In genomic region chr17:5997380-5998234, GRCm38 (mm10) we compare ENCODE assay signal across 9 mouse cellular contexts. TPM values are rescaled to one million over a fixed set of nuclear protein-coding genes. Genes with fewer than 3 reads are reported as not detected.
DNase-seq lines count a peak whose midpoint lies in the region; ATAC-seq and TF ChIP-seq lines count a peak whose summit lies in the region.
"Had no signal": no experiment of that assay in that cellular context is flagged by ENCODE, and none has a peak within 500 bp of the region (broad histone marks: within the 10 kb centered on the region; RNA-seq: fewer than 3 reads in every experiment).

No protein-coding gene starts in this region.

- H3K9me3 ChIP-seq in lung, postnatal 0 days (ENCODE audit: low read length): no peaks in the 10 kb centered on the region
- no peaks in the 10 kb centered on the region for H3K9me3 ChIP-seq in neural tube, embryonic 15.5 days (replicated peaks)

- TF ChIP-seq EP300 in lung, postnatal 0 days (IDR thresholded peaks at IDR 0.05): no peak

- ATAC-seq in lung, postnatal 0 days: peak; percentile 35
- ATAC-seq in neural tube, embryonic 15.5 days (ENCODE audit: low FRiP score): no peak

- H3K27ac ChIP-seq in kidney, adult 2 months (ENCODE audit: insufficient read depth, low read depth, low read length): no peak overlapping the region
- no peak overlapping the region for H3K27ac ChIP-seq in lung, postnatal 0 days (ENCODE audit: low read length)
- H3K27ac ChIP-seq in neural tube, embryonic 15.5 days (replicated peaks): no peak overlapping the region

- H3K36me3 ChIP-seq in kidney, adult 2 months (ENCODE audit: control insufficient read depth, insufficient read depth, low read length): no peaks in the 10 kb centered on the region
- H3K36me3 ChIP-seq in lung, postnatal 0 days (ENCODE audit: insufficient read depth, low read length): no peaks in the 10 kb centered on the region
- no peaks in the 10 kb centered on the region for H3K36me3 ChIP-seq in neural tube, embryonic 15.5 days

- H3K9ac ChIP-seq in lung, postnatal 0 days (replicated peaks; ENCODE audit: low read depth): no peak overlapping the region
- no peak overlapping the region for H3K9ac ChIP-seq in neural tube, embryonic 15.5 days (replicated peaks)

- peak; percentile 70 for DNase-seq in kidney, adult 2 months
- DNase-seq in kidney, postnatal 10 days: no peak
- peak; percentile 80 for DNase-seq in adrenal gland, postnatal 14 days
- DNase-seq in heart, adult 11 months: peak; percentile 99
- DNase-seq in lung, postnatal 0 days (ENCODE audit: low spot score): peak; percentile 29
- no peak for DNase-seq in right cerebral cortex, postnatal 36 days (ENCODE audit: low spot score in 2 of 2)
- DNase-seq in embryo, embryonic 11 days: no peak
- DNase-seq: layer of hippocampus, postnatal 36 days had no signal

- 39% methylated on average over 16 of the region's 16 CpGs for WGBS in kidney, adult 2 months
- 50% methylated on average over 16 of the region's 16 CpGs for WGBS in lung, postnatal 0 days
- WGBS in neural tube, embryonic 15.5 days: 80% methylated on average over 16 of the region's 16 CpGs

- H3K4me2 ChIP-seq in lung, postnatal 0 days (replicated peaks; ENCODE audit: low read depth, low read length): no peak overlapping the region
- no peak overlapping the region for H3K4me2 ChIP-seq in neural tube, embryonic 15.5 days

- no peak for TF ChIP-seq CTCF in kidney, adult 2 months (conservative IDR thresholded peaks at IDR 0.05; ENCODE audit: insufficient read depth, insufficient read length, low read depth, low read length)
- TF ChIP-seq CTCF in lung, postnatal 0 days (IDR thresholded peaks at IDR 0.05): no peak

- peaks cover 6% of the 10 kb centered on the region; the same call in 1 of the 2 replicates for H3K4me1 ChIP-seq in kidney, adult 2 months (ENCODE audit: control insufficient read depth, insufficient read depth, low read length)
- no peaks in the 10 kb centered on the region; the same call in 1 of the 2 replicates for H3K4me1 ChIP-seq in lung, postnatal 0 days (ENCODE audit: insufficient read depth, low read depth, low read length)
- no peaks in the 10 kb centered on the region for H3K4me1 ChIP-seq in neural tube, embryonic 15.5 days

- no peak overlapping the region for H3K4me3 ChIP-seq in kidney, adult 2 months (ENCODE audit: insufficient read depth, low read depth, low read length)
- H3K4me3 ChIP-seq in lung, postnatal 0 days (ENCODE audit: low read depth, low read length): no peak overlapping the region
- H3K4me3 ChIP-seq in neural tube, embryonic 15.5 days (replicated peaks): no peak overlapping the region

- H3K27me3 ChIP-seq in kidney, adult 2 months (replicated peaks; ENCODE audit: control insufficient read depth, insufficient read depth, low read length): no peaks in the 10 kb centered on the region
- no peaks in the 10 kb centered on the region for H3K27me3 ChIP-seq in lung, postnatal 0 days (replicated peaks; ENCODE audit: insufficient read depth, low read length)
- H3K27me3 ChIP-seq in neural tube, embryonic 15.5 days (replicated peaks): no peaks in the 10 kb centered on the region

- no peak for TF ChIP-seq POLR2A in kidney, adult 2 months (IDR thresholded peaks at IDR 0.05; ENCODE audit: low read depth, low read length)

RNA-seq across cellular contexts. Expression of gene Synj2, which starts 56.5 kb away (rescaled TPM):
- 1.5 and 1.8 TPM in 2 replicates for polyA plus RNA-seq in kidney, adult 2 months (2012; rRNA removed)
- total RNA-seq in adrenal gland, postnatal 14 days (2021): 12.4 and 13.3 TPM in 2 replicates
- polyA plus RNA-seq in lung, postnatal 0 days (2015; fragmentation: Nextera tagmentation; extraction: Ambion mirVana): 1.8 and 2.1 TPM in 2 replicates
- 1.5 and 2.7 TPM in 2 replicates for polyA plus RNA-seq in neural tube, embryonic 15.5 days (2015; fragmentation: Nextera tagmentation; extraction: Ambion mirVana)

Comparison
In these comparisons a context has a peak if more than half of its experiments do, and no peak if none do; other contexts are left out.
1. DNase-seq: peak in kidney, adult 2 months (single experiment), adrenal gland, postnatal 14 days (single experiment), heart, adult 11 months (single experiment) and lung, postnatal 0 days (single experiment); none in kidney, postnatal 10 days (single experiment), right cerebral cortex, postnatal 36 days (0 of 2) and embryo, embryonic 11 days (single experiment).